Mouse (Mus musculus) liver, adult (tissue): ENCODE results near the gene Gm36245.
A peak's percentile ranks its signal among the peaks of the same experiment; 100 is the strongest.
"Not testable (repeated sequence)": the region's sequence is repeated elsewhere in the genome, so short reads cannot be mapped to it uniquely, and the experiment has no call there.

Experiments used
- GATA4 ChIP-seq: IDR thresholded peaks from 2 replicates; pipeline ENCODE4 v1.6.1; 2014; ENCODE audit warnings: mild to moderate bottlenecking, low read length; ENCODE audit not compliant: insufficient replicate concordance

Gene Gm36245

GRCm38 (mm10) chr15:77598958-77599357, at the start of gene Gm36245:
Gene Gm36245 (plus strand): TSS chr15:77599258.
- no peak for TF ChIP-seq GATA4

- TF ChIP-seq GATA4 = no peak
Observed at GRCm38 (mm10) chr15:77561792-77562191, 37.3 kb upstream of the Gm36245 start, which contains the start of gene 1700025B11Rik. Gene 1700025B11Rik (minus strand): TSS chr15:77561892.

- no peak for TF ChIP-seq GATA4
Observed at GRCm38 (mm10) chr15:77563219-77563618, 35.8 kb upstream of the Gm36245 start.

- TF ChIP-seq GATA4 = no peak
Observed at GRCm38 (mm10) chr15:77578801-77579200, 20.3 kb upstream of the Gm36245 start.

- TF ChIP-seq GATA4 = no peak
Observed at GRCm38 (mm10) chr15:77579311-77579710, 19.7 kb upstream of the Gm36245 start.

GRCm38 (mm10) chr15:77581681-77582080, 17.4 kb upstream of the Gm36245 start:
- peak; percentile 87; the same call in 1 of the 2 replicates for TF ChIP-seq GATA4

- TF ChIP-seq GATA4 = no peak
Observed at GRCm38 (mm10) chr15:77587026-77587425, 12.0 kb upstream of the Gm36245 start.

- TF ChIP-seq GATA4 = no peak
Observed at GRCm38 (mm10) chr15:77588981-77589380, 10.1 kb upstream of the Gm36245 start.

GRCm38 (mm10) chr15:77590881-77591280, 8.2 kb upstream of the Gm36245 start:
- TF ChIP-seq GATA4 = no peak

- TF ChIP-seq GATA4 = no peak
Observed at GRCm38 (mm10) chr15:77593557-77593956, 5.5 kb upstream of the Gm36245 start.

GRCm38 (mm10) chr15:77595961-77596360, 3.1 kb upstream of the Gm36245 start, which contains the start of gene Apol10b:
Gene Apol10b (minus strand): TSS chr15:77596125.
- TF ChIP-seq GATA4 = no peak

- TF ChIP-seq GATA4 = no peak
Observed at GRCm38 (mm10) chr15:77598429-77598828, 629 bp upstream of the Gm36245 start.

- TF ChIP-seq GATA4 = no peak
Observed at GRCm38 (mm10) chr15:77606069-77606468, 7.0 kb downstream of the Gm36245 start.

GRCm38 (mm10) chr15:77624710-77625109, 25.7 kb downstream of the Gm36245 start:
- no peak for TF ChIP-seq GATA4

- TF ChIP-seq GATA4 = not testable (repeated sequence)
Observed at GRCm38 (mm10) chr15:77643176-77643575, 44.1 kb downstream of the Gm36245 start, which contains the start of gene Apol11b. Gene Apol11b (minus strand): TSS chr15:77643286.
